Mouse (Mus musculus) forebrain, embryonic 16.5 days (tissue): Measurements from ENCODE around the gene Siae. TPM values are rescaled to one million over a fixed set of nuclear protein-coding genes. Genes with fewer than 3 reads are reported as not detected.

ENCODE experiments used
- ATAC-seq: fragments of 200-750 bp; cut with Nextera tagmentation; 2 replicates; pipeline ENCODE4 v1.8.0; 2017; ENCODE audit warnings: mild to moderate bottlenecking, moderate library complexity
- H3K27ac ChIP-seq: fragments of 300-500 bp; sonication (generic); 2 replicates; pipeline ENCODE4 v1.5.1; 2014; ENCODE audit warnings: low read length, control low read depth
- H3K27me3 ChIP-seq: fragments of 300-500 bp; sonication (generic); replicated peaks from 2 replicates; pipeline ENCODE4 v1.6.1; 2014; ENCODE audit warnings: low read length; ENCODE audit not compliant: control insufficient read depth, insufficient read depth
- H3K36me3 ChIP-seq: fragments of 300-500 bp; sonication (generic); 2 replicates; pipeline ENCODE4 v1.6.1; 2014; ENCODE audit not compliant: control insufficient read depth, insufficient read depth
- H3K4me1 ChIP-seq: fragments of 300-500 bp; sonication (generic); replicated peaks from 2 replicates; pipeline ENCODE4 v1.6.1; 2014; ENCODE audit warnings: low read length; ENCODE audit not compliant: control insufficient read depth, insufficient read depth
- H3K4me2 ChIP-seq: fragments of 300-500 bp; sonication (generic); 2 replicates; pipeline ENCODE4 v1.6.1; 2014; ENCODE audit warnings: mild to moderate bottlenecking, low read length, control low read depth
- H3K4me3 ChIP-seq: fragments of 300-500 bp; sonication (generic); replicated peaks from 2 replicates; pipeline ENCODE4 v1.5.1; 2014; ENCODE audit warnings: mild to moderate bottlenecking, low read length, control low read depth
- H3K9ac ChIP-seq: fragments of 300-500 bp; sonication (generic); replicated peaks from 2 replicates; pipeline ENCODE4 v1.6.1; 2014; ENCODE audit warnings: low read depth, low read length, control low read depth
- H3K9me3 ChIP-seq: fragments of 300-500 bp; sonication (generic); 2 replicates; pipeline ENCODE4 v1.6.1; 2016; ENCODE audit warnings: low read length; ENCODE audit not compliant: control insufficient read depth
- WGBS: fragments of 180-500 bp; shearing (Covaris S2); extraction: QIAGEN DNeasy Blood & Tissue Kit; methylation state at CpG from one replicate; pipeline ENCODE4 v1.1.7; 2014; 5-methylcytosine and 5-hydroxymethylcytosine counted together
- polyA plus RNA-seq: library from polyadenylated mRNA; unstranded; fragments of >200 nt; fragmentation: Nextera tagmentation; extraction: Ambion mirVana; gene quantifications from 2 replicates; pipeline ENCODE4 v1.2.1, GENCODE M21; 2015

Siae gene
- polyA plus RNA-seq, 1 experiment from 2014 or later: 9.2 TPM

DNA sequence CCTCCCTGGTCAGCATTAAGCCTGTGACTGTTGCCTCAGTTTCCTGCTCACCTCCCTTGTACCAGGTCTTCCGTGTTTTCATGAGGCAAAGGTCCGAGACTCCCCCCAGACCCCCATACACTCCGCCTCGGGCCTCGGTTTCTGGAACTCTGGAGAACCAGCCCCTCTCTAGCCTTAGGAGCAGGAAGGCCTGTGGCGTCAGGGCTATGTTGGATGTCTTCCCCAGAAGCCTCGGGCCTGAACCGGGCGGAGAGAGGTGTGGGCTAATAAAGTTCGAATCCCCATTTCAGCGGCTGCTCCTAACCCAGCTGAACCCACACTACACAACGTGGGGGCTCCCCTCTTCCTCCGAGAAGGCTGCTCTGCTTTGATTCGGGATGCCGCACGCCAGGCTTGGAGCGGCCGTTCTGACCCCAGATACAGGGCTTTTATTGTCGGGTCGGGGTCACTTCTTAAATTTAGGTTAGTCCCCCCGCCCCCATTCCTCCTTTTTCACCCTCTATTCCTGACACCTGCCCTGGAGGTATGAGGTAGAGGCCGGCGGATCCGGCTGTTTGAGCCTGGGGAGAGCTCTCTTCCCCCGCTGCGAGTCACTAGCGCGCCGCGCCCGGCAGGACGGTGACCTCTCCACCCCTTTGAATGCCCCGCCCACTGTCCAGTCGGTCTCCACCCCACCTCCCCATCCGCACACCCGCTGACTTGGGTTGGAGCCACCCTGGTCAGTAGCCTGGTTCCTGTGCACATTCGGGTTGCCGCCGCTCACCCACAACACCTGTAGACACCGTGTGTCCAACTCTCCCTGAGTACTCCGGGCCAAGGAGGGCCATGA is 27.9 kb upstream of the Siae start, which contains the start of gene Esam:
TSS of gene Esam (plus strand) at position 683 of the 829 bp plus-strand sequence.
- Histone ChIP-seq H3K4me2 (peak within 1 kb of the TSS; percentile 1; the same call in 1 of the 2 replicates), H3K36me3 (peaks cover 2% of the 10 kb centered on the region; the same call in 1 of the 2 replicates), H3K9me3 (no peaks in the 10 kb centered on the region), H3K27ac (no peak within 1 kb of the TSS), H3K9ac (no peak within 1 kb of the TSS), H3K4me3 (no peak within 1 kb of the TSS), H3K27me3 (peaks cover 46% of the 10 kb centered on the region), H3K4me1 (peaks cover 17% of the 10 kb centered on the region)
- WGBS: 11% methylated on average over 41 of the region's 41 CpGs
- ATAC-seq: no peak

GRCm38 (mm10) chr9:37528225-37528970 is 27.1 kb upstream of the Siae start:
- Histone ChIP-seq H3K4me3 (no peak overlapping the region), H3K36me3 (peaks cover 2% of the 10 kb centered on the region; the same call in 1 of the 2 replicates), H3K27me3 (peaks cover 46% of the 10 kb centered on the region), H3K4me2 (no peak overlapping the region), H3K9me3 (no peaks in the 10 kb centered on the region), H3K4me1 (peaks cover 17% of the 10 kb centered on the region), H3K9ac (no peak overlapping the region), H3K27ac (no peak overlapping the region)
- WGBS: 31% methylated on average over 9 of the region's 9 CpGs
- ATAC-seq: no peak

DNA sequence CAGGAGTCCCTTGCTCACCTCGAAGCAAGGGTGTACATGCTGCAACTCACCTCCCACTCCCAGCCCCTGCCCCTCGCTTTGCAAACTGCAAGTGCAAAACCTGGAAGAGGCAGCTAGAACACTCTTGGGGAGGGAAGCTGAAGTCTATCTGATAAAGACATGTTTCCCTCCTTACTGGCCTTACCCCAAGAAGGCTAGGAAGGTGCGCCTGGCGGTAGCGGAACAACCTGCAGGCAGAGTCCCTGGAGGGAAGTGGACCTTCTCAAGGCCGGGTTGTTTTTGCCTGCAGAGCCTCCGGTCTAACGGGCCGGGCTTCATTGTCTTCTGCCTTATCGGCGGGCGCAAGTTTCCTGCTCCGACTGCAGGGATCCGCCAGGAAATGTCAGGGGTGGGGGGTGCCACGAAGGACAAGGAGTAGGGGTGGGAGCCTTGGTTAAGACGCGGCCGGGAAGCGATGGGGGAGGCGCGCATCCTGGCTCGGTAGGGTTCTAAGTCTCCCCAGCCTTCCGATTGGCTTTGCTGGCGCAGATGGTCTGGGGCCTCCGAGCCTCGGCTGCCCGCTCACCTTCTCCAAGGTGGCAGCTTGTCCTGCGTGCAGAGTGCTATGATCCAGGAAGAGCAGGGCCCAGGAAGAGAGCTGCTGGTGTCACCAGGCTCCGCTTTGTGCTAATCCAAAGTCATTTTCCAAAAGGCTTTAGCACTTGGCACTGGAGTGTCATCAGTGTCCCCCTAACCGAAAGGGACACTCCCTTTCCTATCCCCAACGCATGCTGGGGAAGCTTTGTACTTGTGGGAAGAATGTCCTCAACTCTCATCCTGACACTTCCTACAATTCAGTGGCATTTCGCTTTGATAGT is 25.2 kb upstream of the Siae start:
- H3K27ac ChIP-seq: no peak overlapping the region

GRCm38 (mm10) chr9:37530888-37531705 is 24.4 kb upstream of the Siae start:
- Histone ChIP-seq H3K4me3 (peak overlapping the region; percentile 33), H3K9ac (peak overlapping the region; percentile 42), H3K4me2 (peak overlapping the region; percentile 57), H3K4me1 (peaks cover 17% of the 10 kb centered on the region), H3K27me3 (peaks cover 45% of the 10 kb centered on the region), H3K27ac (no peak overlapping the region), H3K36me3 (no peaks in the 10 kb centered on the region), H3K9me3 (no peaks in the 10 kb centered on the region)
- peak; percentile 83 for ATAC-seq
- 3% methylated on average over 31 of the region's 31 CpGs for WGBS

More for the DNA sequence above, 25.2 kb upstream of the Siae start:
- Histone ChIP-seq H3K9me3 (no peaks in the 10 kb centered on the region), H3K27me3 (peaks cover 46% of the 10 kb centered on the region), H3K4me2 (peak overlapping the region; percentile 57), H3K9ac (peak overlapping the region; percentile 38), H3K4me1 (peaks cover 17% of the 10 kb centered on the region), H3K4me3 (peak overlapping the region; percentile 33), H3K36me3 (no peaks in the 10 kb centered on the region)
- WGBS: 3% methylated on average over 32 of the region's 32 CpGs
- peak; percentile 52 for ATAC-seq

DNA sequence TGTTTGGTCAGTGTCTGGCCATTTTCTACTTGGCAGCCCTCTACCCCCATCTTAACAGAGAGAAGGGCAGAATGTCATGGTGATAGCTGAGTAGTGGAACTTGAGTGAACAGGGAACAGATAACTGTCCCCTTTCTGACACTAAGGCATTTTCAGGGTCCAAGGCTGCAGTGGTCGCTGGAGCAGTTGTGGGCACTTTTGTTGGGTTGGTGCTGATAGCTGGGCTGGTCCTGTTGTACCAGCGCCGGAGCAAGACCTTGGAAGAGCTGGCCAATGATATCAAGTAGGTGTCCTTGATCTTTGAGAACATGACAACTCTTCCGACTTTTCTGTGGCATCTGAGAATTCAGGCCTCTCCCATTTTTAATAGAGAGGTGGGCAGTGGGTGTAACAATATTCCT is 18.6 kb upstream of the Siae start:
- ATAC-seq: no peak
- Histone ChIP-seq H3K27me3 (no peaks in the 10 kb centered on the region), H3K27ac (no peak overlapping the region), H3K4me1 (no peaks in the 10 kb centered on the region), H3K4me2 (no peak overlapping the region), H3K9me3 (no peaks in the 10 kb centered on the region), H3K4me3 (no peak overlapping the region), H3K9ac (no peak overlapping the region), H3K36me3 (no peaks in the 10 kb centered on the region)
- WGBS: 87% methylated on average over 4 of the region's 4 CpGs

GRCm38 (mm10) chr9:37537658-37538250 is 17.7 kb upstream of the Siae start:
- Histone ChIP-seq H3K4me2 (no peak overlapping the region), H3K9me3 (no peaks in the 10 kb centered on the region), H3K27ac (no peak overlapping the region), H3K4me1 (no peaks in the 10 kb centered on the region), H3K9ac (no peak overlapping the region), H3K4me3 (no peak overlapping the region), H3K27me3 (no peaks in the 10 kb centered on the region), H3K36me3 (no peaks in the 10 kb centered on the region)
- no peak for ATAC-seq
- WGBS: 84% methylated on average over 5 of the region's 5 CpGs

DNA sequence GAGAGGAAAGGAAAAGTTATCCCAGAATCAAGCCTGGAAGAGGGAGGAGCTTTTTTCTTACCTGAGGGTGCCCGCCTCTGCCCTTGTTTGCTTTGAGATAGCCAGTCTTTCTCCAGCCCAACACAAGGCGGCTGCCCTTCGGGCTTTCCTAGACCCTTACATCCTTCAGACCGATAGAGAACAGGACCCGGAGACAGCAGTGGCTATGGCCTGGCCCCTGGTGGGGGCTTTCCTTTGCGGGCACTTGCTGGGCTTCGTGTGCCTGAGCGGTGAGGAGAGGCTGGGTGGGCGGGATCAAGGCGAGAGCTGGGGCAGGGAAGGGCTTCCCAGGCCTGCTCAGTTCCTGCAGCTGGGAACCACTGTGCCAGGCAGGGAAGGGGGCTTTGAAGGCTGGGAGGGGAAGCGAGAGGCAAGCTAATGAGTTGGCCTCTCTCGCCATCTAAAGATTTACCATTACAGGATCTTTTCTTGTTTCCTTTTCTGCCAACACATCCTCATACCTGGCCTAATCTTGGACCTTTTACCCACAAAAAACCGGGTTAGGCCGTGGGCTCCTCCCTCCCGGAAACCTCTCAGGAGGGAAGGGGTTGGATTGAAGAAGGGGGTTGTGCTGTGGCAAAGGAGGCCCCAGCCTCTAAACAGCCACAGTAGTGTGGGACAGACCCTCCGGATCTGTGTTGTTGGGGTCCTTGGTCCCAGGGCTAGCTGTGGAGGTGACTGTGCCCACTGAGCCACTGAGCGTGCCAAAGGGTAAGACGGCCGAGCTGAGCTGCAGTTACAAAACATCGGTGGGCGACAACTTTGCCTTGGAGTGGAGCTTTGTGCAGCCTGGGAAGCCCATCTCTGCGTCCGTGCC is 16.1 kb upstream of the Siae start, which contains the start of gene Vsig2:
TSS of gene Vsig2 (plus strand) at position 86 of the 856 bp plus-strand sequence.
- H3K4me2 ChIP-seq: no peak within 1 kb of the TSS
- H3K36me3 ChIP-seq: no peaks in the 10 kb centered on the region
- H3K4me1 ChIP-seq: peaks cover 2% of the 10 kb centered on the region; the same call in 1 of the 2 replicates
- no peak for ATAC-seq
- H3K27me3 ChIP-seq: no peaks in the 10 kb centered on the region
- no peak within 1 kb of the TSS for H3K4me3 ChIP-seq
- H3K27ac ChIP-seq: no peak within 1 kb of the TSS
- H3K9me3 ChIP-seq: no peaks in the 10 kb centered on the region
- 55% methylated on average over 23 of the region's 23 CpGs for WGBS
- no peak within 1 kb of the TSS for H3K9ac ChIP-seq
